Mouse (Mus musculus) c-Kit-negative CD71-positive TER-119-positive erythroid progenitor cells, embryonic 14.5 days (primary cell): Measurements from ENCODE around the gene Fbxo6.
A peak's percentile ranks its signal among the peaks of the same experiment; 100 is the strongest.
"Not testable (repeated sequence)": the region's sequence is repeated elsewhere in the genome, so short reads cannot be mapped to it uniquely, and the experiment has no call there.

Experiments
- DNase-seq: peaks from one replicate; pipeline ENCODE4 v3.0.0-alpha.2; 2013; ENCODE audit warnings: low read depth, low spot score

The Fbxo6 gene

DNA sequence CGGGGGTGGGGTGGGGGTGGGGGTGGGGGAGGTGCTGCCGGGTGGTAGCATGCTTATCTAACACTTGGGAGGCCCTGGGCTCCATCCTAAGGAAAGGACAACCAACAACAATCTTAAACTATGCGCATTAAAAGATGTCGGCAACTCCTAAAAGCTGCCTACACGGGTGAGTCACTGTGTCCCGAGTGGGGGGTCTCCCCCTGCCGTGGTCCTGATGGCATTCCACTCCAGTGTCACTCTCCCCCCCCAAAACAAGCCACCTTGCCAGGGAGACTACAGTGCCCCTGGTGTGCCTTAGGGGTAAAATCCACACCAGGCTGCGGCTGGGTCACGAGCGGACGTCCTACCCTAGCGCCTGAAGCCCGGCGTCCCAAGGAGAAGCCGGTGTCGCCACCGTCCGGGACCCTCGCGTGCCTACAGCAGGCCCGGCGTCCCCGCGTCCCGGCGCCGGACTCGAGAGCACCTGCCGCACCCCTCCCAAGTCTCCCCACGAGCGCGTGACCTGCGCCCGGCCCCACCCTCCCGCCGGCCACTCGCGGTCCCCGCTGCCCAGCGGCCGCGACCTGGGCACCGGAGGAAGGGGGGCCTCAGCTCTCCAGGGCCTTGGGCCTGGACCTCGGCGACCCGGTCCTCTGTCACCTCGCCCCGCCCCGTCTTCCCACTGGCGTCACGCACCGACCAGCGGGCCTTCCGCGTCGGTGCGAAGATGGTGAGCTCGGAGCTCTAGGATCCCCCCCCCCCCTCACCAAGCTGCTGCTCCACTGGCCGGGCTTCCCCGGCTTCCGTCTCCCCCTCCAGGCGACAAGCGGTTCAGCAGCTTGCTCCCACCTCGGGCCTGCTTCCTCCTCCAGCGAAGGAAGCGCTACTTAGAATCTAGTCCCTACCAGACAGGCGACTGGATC, at the start of gene Fbxo6:
TSS of gene Fbxo6 (minus strand) at position 874 of the 902 bp plus-strand sequence.
- peak; percentile 44 for DNase-seq

GRCm38 (mm10) chr4:148198721-148199120, 46.8 kb upstream of the Fbxo6 start:
- no peak for DNase-seq

DNA sequence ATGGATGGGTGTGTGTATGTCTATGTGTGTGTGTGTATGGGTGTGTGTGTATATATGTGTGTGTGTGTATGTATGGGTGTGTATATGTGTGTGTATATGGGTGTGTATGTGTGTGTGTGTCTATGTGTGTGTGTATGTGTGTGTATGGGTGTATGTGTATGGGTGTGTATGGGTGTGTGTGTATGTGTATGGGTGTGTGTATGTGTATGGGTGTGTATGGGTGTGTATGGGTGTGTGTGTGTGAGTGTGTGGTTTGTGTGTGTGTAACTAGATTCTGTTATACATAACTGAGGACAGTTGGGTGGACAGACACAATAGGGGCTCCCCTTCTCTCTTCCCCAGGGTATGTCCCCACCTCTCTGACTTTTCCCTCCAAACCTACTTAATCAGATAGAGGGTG, 42.5 kb upstream of the Fbxo6 start:
- DNase-seq, result no peak

- no peak for DNase-seq
Measured at GRCm38 (mm10) chr4:148192707-148193245, 40.8 kb upstream of the Fbxo6 start.

DNA sequence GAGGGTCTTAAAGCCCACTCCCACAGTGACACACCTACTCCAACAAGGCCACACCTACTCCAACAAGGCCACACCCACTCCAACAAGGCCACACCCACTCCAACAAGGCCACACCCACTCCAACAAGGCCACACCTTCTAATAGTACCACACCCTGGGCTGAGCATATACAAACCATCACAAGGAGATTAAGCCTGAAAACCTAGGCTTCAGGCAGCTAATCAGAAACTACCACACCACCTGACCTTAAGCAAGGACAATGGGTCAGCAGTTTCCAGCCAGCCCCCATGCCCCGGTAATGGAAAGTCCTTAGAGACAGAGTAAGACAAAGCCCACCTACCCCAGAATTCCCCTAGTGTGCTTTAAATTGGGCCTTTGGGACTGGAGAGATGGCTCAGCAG, 36.8 kb upstream of the Fbxo6 start:
- DNase-seq, result not testable (repeated sequence)

DNA sequence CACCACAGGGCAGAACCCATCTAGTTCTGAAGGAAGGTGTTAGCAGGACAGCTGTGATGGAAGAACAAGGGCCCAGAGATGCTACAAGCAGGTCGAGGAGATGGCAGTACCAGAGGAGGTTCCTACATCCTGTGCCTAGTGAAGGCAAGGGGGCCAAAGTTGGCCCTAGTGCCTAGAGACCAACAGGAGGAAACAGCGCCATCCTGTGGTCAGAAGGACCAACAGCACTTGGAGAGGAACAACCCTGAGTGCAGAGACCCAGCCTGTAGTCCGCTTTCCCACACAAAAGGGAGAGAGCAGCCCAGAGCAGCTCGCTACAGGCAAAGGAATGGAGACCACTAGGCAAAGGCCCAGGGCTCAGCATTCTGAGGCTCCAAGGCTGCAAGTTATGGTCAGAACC, 33.9 kb upstream of the Fbxo6 start:
- no peak for DNase-seq

DNA sequence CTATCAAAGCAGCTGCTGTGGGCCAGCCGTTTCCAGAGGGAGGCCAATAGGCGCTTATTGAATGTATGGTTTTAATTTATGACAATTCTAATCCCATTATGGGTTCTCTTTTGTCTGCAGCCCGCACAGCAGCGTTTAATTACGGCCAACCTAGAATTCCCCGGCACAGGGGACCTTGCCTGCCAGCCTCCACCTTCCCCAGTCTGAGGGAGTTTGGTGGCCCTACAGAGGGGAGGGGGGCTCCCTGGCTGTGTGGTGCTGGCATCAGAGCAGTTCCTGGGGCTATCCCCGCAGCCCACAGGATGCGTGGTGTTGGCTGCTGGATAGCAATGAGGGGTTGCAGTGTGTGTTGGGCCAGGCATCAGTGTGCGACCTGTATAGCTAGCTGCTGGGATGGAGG, 32.6 kb upstream of the Fbxo6 start:
- DNase-seq, result no peak

GRCm38 (mm10) chr4:148182363-148182762, 30.4 kb upstream of the Fbxo6 start:
- no peak for DNase-seq

DNA sequence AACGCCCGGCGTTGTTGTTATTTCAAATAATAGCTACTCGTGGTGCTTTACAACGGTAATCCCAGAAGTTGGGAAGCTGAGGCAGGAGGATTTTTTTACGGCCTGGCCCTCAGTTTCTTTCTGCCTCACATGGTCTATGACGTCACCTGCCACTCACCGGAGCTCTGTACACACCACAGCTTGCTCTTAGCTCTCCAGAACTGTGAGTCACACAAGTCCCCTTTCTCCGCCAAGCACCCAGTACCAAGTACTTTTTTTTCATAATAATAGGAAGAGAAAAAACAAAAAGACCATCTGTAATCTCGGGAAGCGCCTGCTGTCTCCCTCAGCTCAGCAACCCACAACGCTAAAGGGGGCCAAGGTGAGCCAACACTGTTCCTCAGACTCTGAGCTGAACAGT, 29.5 kb upstream of the Fbxo6 start:
- no peak for DNase-seq

DNA sequence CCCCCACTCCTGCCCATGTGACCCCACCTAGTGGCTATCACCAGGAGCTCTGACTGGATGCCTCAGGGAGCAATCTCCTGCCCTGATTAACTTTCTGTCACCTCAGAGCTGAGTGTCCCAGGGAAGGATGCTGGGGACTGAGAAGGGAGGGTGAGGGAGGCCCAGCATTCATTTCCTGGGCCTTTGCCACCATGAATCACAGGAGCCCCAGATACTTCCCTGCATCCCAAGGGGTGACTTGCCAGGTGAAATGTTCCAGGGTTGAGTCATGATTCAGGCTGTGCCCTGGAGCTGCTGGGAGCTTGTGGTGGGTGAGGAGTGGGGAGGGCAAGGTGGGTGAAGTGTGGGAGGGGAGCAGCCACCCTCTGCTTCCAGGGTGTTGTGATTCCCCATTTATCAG, 25.8 kb upstream of the Fbxo6 start:
- no peak for DNase-seq

DNA sequence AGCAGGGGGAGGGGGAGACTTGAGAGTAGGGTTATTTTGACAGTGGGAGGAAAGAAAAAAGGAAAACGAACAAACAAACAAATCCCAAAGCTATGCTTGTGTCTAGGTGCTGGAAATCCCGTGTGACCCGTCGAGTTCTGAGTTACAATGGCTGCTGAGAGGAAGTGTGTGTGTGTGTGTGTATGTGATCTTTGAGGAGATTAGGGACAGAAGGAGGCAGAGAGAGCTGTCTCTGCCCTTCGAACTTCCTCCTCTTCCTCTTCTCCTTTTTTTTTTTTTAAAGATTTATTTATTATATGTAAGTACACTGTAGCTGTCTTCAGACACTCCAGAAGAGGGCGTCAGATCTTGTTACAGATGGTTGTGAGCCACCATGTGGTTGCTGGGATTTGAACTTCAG, 24.7 kb upstream of the Fbxo6 start:
- DNase-seq, result not testable (repeated sequence)

DNA sequence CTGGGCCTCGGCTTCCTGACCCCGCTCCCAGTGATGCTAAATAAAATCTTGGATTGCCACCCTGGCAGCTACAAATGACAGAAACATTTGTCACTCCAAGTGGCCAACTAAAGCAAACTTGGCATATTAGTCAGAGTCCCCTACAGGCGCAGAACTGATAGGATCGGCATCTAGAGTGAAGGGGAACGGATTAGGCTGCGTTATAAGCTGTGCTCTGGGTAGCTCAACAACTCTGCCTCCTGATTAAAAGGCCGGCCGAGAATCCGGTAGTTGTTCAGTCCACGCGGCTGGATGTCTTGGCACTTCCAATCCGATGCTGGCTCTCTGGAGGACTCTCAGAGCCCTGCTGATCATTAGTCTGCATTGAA, 22.5 kb upstream of the Fbxo6 start:
- no peak for DNase-seq

- DNase-seq, result no peak
Measured at GRCm38 (mm10) chr4:148173811-148174494, 22.0 kb upstream of the Fbxo6 start.

- DNase-seq, result no peak
Measured at GRCm38 (mm10) chr4:148171261-148171660, 19.3 kb upstream of the Fbxo6 start.

- DNase-seq, result peak; percentile 49
Measured at GRCm38 (mm10) chr4:148170842-148171241, 18.9 kb upstream of the Fbxo6 start.

DNA sequence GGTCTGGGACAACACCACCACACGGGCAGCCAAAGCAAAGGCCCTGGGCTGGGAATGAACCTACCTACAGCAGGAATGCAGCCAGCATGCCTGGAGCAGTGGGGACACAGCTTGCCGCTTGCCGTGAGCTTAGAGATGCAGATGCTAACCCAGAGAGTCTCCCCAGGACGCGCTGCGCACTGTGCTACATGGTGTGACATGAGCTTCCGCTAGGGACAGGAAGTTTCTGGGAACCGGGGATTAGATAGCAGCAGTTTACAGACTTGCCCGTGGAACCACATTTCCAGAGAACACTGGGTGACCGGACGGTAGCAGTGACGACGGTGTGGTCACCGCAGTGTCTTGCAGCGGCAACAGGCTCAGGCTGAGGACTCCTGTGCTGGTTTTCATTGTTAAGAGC, 17.6 kb upstream of the Fbxo6 start:
- DNase-seq, result no peak

DNA sequence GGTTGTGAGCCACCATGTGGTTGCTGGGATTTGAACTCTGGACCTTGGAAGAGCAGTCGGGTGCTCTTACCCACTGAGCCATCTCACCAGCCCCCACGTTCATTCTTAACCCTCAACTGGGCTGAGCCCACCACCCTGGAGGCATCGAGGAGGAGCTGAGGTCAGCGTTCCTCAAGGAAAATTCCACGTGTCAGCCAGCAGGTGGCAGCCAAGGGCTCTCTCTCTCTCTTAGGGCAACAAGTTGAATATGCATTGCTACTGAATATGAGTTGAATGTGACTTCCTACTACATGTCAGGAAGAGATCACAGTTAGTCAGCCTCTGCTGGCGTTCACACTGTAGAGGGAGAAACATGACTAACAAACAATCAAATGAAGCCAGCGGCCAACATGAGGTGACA, 16.3 kb upstream of the Fbxo6 start:
- no peak for DNase-seq

- no peak for DNase-seq
Measured at GRCm38 (mm10) chr4:148166986-148167385, 15.0 kb upstream of the Fbxo6 start.

DNA sequence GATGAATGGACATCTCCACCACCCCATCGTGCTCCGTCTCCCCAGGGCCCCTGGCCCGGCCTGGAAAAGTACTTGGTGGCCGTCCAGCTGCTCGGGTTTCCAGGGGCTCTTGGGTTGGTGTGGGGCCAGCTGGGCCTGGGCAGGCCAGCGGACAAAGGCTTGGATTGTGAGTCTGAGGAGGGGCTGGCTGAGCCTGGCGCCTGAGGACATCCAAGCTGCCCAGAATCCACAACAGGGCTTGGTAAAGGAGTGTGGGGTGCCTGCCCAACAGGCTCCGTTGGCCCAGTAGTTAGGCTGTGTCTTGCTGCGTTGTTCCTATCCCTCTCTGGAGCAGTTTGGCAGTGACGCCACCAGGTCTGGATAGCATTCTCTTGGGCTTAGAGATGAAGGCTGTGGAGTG, 14.5 kb upstream of the Fbxo6 start:
- DNase-seq, result no peak

- no peak for DNase-seq
Measured at GRCm38 (mm10) chr4:148165551-148165950, 13.6 kb upstream of the Fbxo6 start.

DNA sequence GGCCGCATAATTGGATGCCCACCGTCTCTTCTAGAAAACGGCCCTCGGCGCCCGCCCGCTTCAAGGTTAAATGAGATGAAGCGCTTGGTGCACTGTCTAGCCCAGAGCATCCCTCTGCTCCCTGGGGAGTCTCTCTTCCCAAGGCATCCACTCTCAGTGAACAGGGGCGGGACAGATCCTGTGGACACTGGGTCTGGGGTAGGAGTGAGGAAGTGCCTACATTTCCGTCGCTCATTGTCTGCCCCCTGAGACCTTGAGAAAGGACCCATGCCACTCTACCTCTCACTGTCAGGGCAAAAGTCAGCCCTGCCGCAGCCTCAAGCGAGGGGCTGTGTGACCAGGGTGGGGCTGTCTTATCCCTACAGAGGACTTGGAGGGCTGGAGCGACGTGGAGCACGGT, 12.5 kb upstream of the Fbxo6 start:
- no peak for DNase-seq

DNA sequence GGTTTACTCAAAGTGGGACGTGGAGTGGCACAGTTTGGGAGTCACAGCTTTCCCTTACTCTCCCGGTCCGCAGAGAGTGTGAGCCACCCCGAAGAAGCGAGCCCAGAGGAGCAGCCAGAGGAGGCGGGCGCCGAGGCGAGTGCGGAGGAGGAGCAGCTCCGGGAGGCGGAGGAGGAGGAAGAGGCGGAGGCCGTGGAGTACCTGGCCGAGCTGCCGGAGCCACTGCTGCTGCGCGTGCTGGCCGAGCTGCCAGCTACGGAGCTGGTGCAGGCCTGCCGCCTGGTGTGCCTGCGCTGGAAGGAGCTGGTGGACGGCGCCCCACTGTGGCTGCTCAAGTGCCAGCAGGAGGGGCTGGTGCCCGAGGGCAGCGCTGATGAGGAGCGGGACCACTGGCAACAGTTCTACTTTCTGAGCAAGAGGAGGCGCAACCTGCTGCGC, 12.1 kb upstream of the Fbxo6 start:
- DNase-seq, result no peak
